Mouse (Mus musculus) neural tube, embryonic 12.5 days (tissue): ENCODE data around the gene Emx1. TPM values are rescaled to one million over a fixed set of nuclear protein-coding genes. Genes with fewer than 3 reads are reported as not detected.

Experiments
- ATAC-seq: fragments of 200-750 bp; cut with Nextera tagmentation; 2 replicates; pipeline ENCODE4 v1.8.0; 2017; ENCODE audit warnings: low read depth, mild to moderate bottlenecking, moderate TSS enrichment, moderate library complexity; ENCODE audit not compliant: low FRiP score
- H3K27ac ChIP-seq: fragments of 300-500 bp; sonication (generic); 2 replicates; pipeline ENCODE4 v1.5.1; 2016
- H3K27me3 ChIP-seq: fragments of 300-500 bp; sonication (generic); replicated peaks from 2 replicates; pipeline ENCODE4 v1.6.1; 2016; ENCODE audit warnings: mild to moderate bottlenecking
- H3K36me3 ChIP-seq: fragments of 300-500 bp; sonication (generic); 2 replicates; pipeline ENCODE4 v1.6.1; 2016; ENCODE audit warnings: mild to moderate bottlenecking
- H3K4me1 ChIP-seq: fragments of 300-500 bp; sonication (generic); 2 replicates; pipeline ENCODE4 v1.6.1; 2016
- H3K4me2 ChIP-seq: fragments of 300-500 bp; sonication (generic); replicated peaks from 2 replicates; pipeline ENCODE4 v1.6.1; 2016; ENCODE audit warnings: mild to moderate bottlenecking
- H3K4me3 ChIP-seq: fragments of 300-500 bp; sonication (generic); 2 replicates; pipeline ENCODE4 v1.5.1; 2016
- H3K9ac ChIP-seq: fragments of 300-500 bp; sonication (generic); 2 replicates; pipeline ENCODE4 v1.6.1; 2016; ENCODE audit warnings: mild to moderate bottlenecking
- H3K9me3 ChIP-seq: fragments of 300-500 bp; sonication (generic); 2 replicates; pipeline ENCODE4 v1.6.1; 2016; ENCODE audit warnings: mild to moderate bottlenecking
- WGBS: fragments of 180-500 bp; shearing (Covaris S2); methylation state at CpG from one replicate; pipeline ENCODE4 v1.1.7; 2016; 5-methylcytosine and 5-hydroxymethylcytosine counted together
- polyA plus RNA-seq: library from polyadenylated mRNA; unstranded; fragments of >200 nt; fragmentation: Nextera tagmentation; extraction: Ambion mirVana; gene quantifications from 2 replicates; pipeline ENCODE4 v1.2.1, GENCODE M21; 2016

Gene Emx1
- polyA plus RNA-seq, 1 experiment from 2014 or later, result 0.16 TPM

- H3K9me3 ChIP-seq, result no peaks in the 10 kb centered on the region
- no peak overlapping the region for H3K27ac ChIP-seq
- no peak overlapping the region for H3K4me3 ChIP-seq
- no peak overlapping the region for H3K4me2 ChIP-seq
- no peaks in the 10 kb centered on the region for H3K36me3 ChIP-seq
- peaks cover 16% of the 10 kb centered on the region; the same call in 1 of the 2 replicates for H3K4me1 ChIP-seq
- H3K9ac ChIP-seq, result no peak overlapping the region
- H3K27me3 ChIP-seq, result no peaks in the 10 kb centered on the region; the same call in 1 of the 2 replicates
- ATAC-seq, result no peak
- WGBS, result 48% methylated on average over 4 of the region's 4 CpGs
Observed at GRCm38 (mm10) chr6:85220917-85221316, 33.7 kb downstream of the Emx1 start.

DNA sequence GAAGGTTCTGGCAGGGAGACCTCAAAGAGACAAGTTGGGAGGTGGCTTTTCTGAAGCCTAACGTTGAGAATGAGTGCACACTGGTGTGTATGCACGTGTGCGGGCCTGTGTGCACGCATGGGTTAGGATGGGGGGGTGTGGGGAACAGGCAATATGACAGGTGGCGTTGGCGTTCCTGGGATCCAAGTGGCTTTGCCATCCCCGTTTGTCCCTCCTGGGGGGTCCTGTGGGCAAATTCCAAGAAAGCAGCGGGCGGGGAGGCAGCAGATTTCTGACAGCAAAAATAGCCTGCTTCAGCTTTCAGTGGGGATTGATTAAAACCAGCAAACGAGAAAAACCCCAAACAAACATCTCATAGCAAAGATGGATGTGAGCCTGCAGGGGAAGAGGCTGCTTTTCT is 35.3 kb downstream of the Emx1 start:
- H3K4me2 ChIP-seq, result no peak overlapping the region
- no peak for ATAC-seq
- no peak overlapping the region for H3K4me3 ChIP-seq
- WGBS, result 88% methylated on average over 10 of the region's 10 CpGs
- no peak overlapping the region for H3K9ac ChIP-seq
- no peaks in the 10 kb centered on the region for H3K9me3 ChIP-seq
- no peaks in the 10 kb centered on the region for H3K36me3 ChIP-seq
- H3K4me1 ChIP-seq, result peaks cover 16% of the 10 kb centered on the region; the same call in 1 of the 2 replicates
- no peak overlapping the region for H3K27ac ChIP-seq
- no peaks in the 10 kb centered on the region; the same call in 1 of the 2 replicates for H3K27me3 ChIP-seq

DNA sequence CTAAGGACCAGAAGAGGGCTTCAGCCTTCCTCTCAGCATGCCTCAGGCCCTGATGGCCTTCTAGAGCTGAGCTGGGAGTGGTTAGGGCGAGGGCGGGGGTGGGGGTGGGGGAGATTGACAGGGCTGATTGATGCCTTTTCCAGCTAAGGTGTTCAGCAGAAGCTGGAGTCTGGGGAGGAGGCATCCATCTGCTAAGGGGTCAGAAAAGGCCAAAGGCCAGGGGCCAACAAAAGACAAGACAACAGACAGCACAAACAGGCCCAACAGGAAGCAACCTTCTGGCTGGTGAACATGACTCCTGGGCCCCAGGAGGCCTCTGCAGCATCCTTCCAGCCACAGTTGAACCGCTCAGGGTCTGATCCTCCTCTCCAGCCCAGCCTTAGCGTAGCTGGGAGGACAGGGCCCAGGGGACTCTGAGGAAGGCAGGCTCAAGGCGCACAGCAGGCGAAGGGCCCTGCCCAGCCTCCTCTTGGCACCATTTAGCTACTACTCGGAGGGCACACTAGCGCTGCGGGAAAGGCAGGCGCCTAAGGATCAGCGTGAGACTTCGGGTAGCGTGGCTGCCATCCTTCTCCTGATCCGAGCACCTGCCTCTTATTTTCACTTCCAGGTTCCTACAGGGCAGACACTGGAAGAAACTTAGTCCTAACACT is 36.4 kb downstream of the Emx1 start:
- Histone ChIP-seq H3K9me3 (no peaks in the 10 kb centered on the region), H3K27ac (no peak overlapping the region), H3K4me1 (peaks cover 16% of the 10 kb centered on the region; the same call in 1 of the 2 replicates), H3K36me3 (no peaks in the 10 kb centered on the region), H3K4me2 (no peak overlapping the region), H3K9ac (no peak overlapping the region), H3K27me3 (no peaks in the 10 kb centered on the region; the same call in 1 of the 2 replicates), H3K4me3 (no peak overlapping the region)
- WGBS, result 30% methylated on average over 14 of the region's 14 CpGs
- ATAC-seq, result no peak

DNA sequence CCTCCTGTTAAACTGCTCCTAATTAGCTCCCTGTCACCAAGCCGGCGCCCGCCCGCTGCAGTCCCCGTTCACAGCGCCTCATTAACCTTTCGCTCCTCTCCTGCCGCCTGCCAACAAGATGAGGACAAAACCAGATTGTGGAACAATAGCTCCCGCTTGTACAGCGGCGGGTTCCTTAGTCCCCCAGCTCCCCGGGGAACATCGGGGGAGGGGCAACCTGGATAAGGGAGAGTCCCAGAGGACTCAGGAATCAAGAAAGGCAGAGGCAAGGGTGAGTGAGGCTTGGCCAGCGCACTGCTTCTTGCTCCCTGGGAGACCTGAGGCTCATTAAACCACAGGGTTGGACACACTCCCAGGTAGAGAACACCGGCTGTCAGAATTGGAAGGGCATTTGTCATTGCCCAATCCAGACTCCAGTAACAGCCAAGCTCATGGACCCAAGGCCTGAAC is 37.2 kb downstream of the Emx1 start:
- H3K27ac ChIP-seq, result no peak overlapping the region

GRCm38 (mm10) chr6:85226570-85226969 is 39.3 kb downstream of the Emx1 start:
- 69% methylated on average over 9 of the region's 9 CpGs for WGBS
- Histone ChIP-seq H3K27me3 (no peaks in the 10 kb centered on the region; the same call in 1 of the 2 replicates), H3K9ac (no peak overlapping the region), H3K4me3 (no peak overlapping the region), H3K9me3 (no peaks in the 10 kb centered on the region), H3K27ac (no peak overlapping the region), H3K36me3 (no peaks in the 10 kb centered on the region), H3K4me2 (no peak overlapping the region), H3K4me1 (peaks cover 11% of the 10 kb centered on the region)
- ATAC-seq, result no peak

More for the DNA sequence above, 37.2 kb downstream of the Emx1 start:
- Histone ChIP-seq H3K36me3 (no peaks in the 10 kb centered on the region), H3K9me3 (no peaks in the 10 kb centered on the region), H3K27me3 (no peaks in the 10 kb centered on the region; the same call in 1 of the 2 replicates), H3K4me1 (peaks cover 8% of the 10 kb centered on the region; the same call in 1 of the 2 replicates), H3K9ac (no peak overlapping the region), H3K4me2 (no peak overlapping the region), H3K4me3 (no peak overlapping the region)
- ATAC-seq, result no peak
- WGBS, result 29% methylated on average over 15 of the region's 15 CpGs

DNA sequence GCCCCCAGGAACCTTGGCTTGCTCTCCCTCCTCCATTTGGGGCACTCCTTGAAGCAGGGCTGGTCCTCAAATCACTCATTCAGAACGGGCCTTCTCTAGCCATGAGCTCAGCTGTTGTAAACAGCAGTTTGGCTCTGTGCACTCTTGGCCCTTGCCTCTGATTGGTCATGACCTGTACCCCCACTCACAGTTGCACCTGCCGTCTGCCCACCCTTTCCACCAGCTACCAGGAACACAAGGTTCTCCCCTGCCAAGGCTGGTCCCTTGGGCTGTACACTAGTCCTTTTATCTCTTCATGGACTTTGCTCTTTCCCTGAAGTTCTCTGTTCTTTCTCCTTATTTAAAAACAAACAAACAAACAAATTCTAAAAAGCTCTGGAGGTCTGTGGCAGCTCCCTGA is 40.3 kb downstream of the Emx1 start:
- H3K4me2 ChIP-seq, result no peak overlapping the region
- H3K27me3 ChIP-seq, result no peaks in the 10 kb centered on the region; the same call in 1 of the 2 replicates
- H3K4me3 ChIP-seq, result no peak overlapping the region
- H3K27ac ChIP-seq, result no peak overlapping the region
- H3K36me3 ChIP-seq, result no peaks in the 10 kb centered on the region
- no peak overlapping the region for H3K9ac ChIP-seq
- peaks cover 17% of the 10 kb centered on the region for H3K4me1 ChIP-seq
- 70% methylated on average over 2 of the region's 2 CpGs for WGBS
- no peaks in the 10 kb centered on the region for H3K9me3 ChIP-seq
- no peak for ATAC-seq

DNA sequence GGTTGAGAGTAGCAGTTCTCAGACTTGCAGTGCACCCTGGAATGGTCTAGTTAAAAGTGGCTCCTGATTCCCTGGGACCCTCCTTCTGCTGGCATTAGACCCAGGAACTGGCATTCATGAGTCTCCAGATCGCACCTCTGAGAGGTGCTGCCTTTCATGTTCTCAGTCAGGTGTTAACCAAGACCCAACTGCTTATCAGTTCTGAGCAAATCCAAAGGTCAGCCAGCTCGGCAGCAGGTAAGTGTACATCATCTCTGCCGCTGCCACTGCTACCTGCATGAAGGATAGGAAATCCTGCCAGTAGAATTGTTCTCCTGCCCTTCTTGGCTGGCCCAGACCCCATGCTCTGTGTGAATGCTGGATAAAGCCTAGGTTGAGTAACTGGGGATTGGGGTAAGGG is 43.5 kb downstream of the Emx1 start:
- 76% methylated on average over 3 of the region's 3 CpGs for WGBS

DNA sequence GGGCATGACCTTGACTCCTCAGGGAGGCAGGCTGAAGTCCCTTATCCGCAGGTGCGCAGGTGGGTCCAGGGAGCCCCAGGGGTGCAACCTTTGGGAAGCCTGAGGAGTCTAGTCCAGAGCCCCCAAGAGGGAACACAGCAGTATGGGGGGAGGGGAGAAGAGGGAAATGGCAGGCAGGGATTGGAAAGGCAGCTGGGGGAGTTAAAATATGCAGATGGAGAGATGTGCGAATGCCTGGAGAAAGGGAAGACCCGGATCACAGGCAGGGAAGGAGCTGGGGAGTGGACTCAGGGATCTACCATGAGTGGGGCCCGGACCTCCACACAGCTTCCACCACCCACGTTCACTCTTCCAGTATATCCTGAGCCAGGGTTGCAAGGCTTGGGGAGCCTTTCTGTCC is 44.2 kb downstream of the Emx1 start:
- Histone ChIP-seq H3K4me2 (no peak overlapping the region; the same call in 1 of the 2 replicates), H3K27ac (no peak overlapping the region), H3K27me3 (peaks cover 7% of the 10 kb centered on the region; the same call in 1 of the 2 replicates), H3K4me3 (no peak overlapping the region), H3K4me1 (peaks cover 9% of the 10 kb centered on the region), H3K9me3 (no peaks in the 10 kb centered on the region), H3K36me3 (no peaks in the 10 kb centered on the region), H3K9ac (no peak overlapping the region)
- no peak; the same call in 1 of the 2 replicates for ATAC-seq
- 35% methylated on average over 6 of the region's 6 CpGs for WGBS

More for the DNA sequence above, 43.5 kb downstream of the Emx1 start:
- no peak overlapping the region for H3K4me3 ChIP-seq
- peaks cover 9% of the 10 kb centered on the region for H3K4me1 ChIP-seq
- H3K36me3 ChIP-seq, result no peaks in the 10 kb centered on the region
- H3K27ac ChIP-seq, result no peak overlapping the region
- H3K9me3 ChIP-seq, result no peaks in the 10 kb centered on the region
- peaks cover 7% of the 10 kb centered on the region; the same call in 1 of the 2 replicates for H3K27me3 ChIP-seq
- no peak overlapping the region for H3K4me2 ChIP-seq
- ATAC-seq, result no peak
- no peak overlapping the region for H3K9ac ChIP-seq

- H3K27ac ChIP-seq, result no peak overlapping the region
- H3K9me3 ChIP-seq, result no peaks in the 10 kb centered on the region
- WGBS, result 31% methylated on average over 4 of the region's 4 CpGs
- no peak overlapping the region for H3K4me2 ChIP-seq
- H3K27me3 ChIP-seq, result peaks cover 7% of the 10 kb centered on the region; the same call in 1 of the 2 replicates
- no peak overlapping the region for H3K9ac ChIP-seq
- no peaks in the 10 kb centered on the region for H3K36me3 ChIP-seq
- ATAC-seq, result peak; percentile 41; the same call in 1 of the 2 replicates
- H3K4me3 ChIP-seq, result no peak overlapping the region
- H3K4me1 ChIP-seq, result peaks cover 9% of the 10 kb centered on the region
Observed at GRCm38 (mm10) chr6:85232045-85232444, 44.8 kb downstream of the Emx1 start.

DNA sequence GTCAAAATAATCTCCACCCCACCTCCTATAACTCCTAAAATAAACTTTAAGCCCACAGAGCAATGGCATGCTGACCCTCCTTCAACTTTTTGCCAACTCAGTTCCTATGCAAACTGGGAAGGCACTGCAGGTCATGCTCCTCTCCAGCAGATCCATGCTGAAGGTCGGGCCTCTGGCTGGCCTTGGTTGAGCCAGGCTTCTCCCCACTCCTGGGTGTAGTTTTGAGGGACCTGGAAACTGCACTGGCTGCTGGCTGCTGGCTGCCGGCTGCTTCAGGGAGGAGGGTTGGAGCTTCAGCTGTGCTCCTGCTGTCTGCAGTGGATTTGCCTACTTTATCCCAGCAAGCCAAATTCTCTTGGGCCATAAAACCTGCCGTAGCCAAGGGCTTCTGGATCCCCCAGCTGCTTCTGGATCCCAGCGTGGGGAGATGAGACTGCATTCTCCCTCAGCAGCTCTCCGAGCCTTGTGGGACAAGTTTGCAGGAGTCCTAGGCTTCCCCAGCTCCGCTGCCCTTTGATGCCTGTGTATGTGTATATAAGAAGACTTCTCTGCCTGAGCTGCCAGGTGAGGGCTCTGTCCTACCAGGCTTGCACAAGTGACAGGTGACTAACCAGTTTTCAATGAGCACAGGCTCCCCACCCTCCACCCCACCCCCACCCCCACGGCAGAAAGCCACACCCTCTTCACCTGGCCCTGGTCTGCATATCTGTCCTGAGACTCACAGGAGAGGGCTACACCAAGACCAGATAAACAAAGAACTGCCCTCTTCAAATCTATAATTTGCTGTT is 45.8 kb downstream of the Emx1 start:
- Histone ChIP-seq H3K27ac (no peak overlapping the region), H3K4me2 (no peak overlapping the region), H3K9me3 (no peaks in the 10 kb centered on the region), H3K36me3 (no peaks in the 10 kb centered on the region), H3K4me1 (peaks cover 9% of the 10 kb centered on the region), H3K9ac (no peak overlapping the region), H3K4me3 (no peak overlapping the region), H3K27me3 (peaks cover 7% of the 10 kb centered on the region; the same call in 1 of the 2 replicates)
- WGBS, result 19% methylated on average over 7 of the region's 7 CpGs
- no peak for ATAC-seq

DNA sequence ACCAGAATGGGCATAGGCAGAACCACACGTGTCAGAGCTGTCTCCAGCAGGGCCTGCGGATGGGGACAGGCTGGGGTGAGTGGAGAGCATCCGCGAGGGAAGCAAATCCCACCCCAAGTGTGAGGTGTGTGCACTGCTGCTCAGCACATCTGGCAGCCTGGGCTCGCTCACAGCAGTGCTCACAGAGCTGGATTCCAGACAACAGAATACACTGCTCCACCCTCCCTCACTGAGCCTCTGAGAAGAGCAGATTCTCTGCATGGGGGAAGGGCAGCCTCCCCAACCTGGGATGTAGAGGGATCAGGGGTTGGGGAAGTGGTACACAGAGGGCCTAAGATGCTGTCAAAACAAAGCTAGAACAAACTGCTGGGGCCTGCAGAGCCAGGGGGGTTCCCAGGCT is 47.6 kb downstream of the Emx1 start:
- no peak for ATAC-seq
- no peak overlapping the region for H3K4me3 ChIP-seq
- no peak overlapping the region for H3K4me2 ChIP-seq
- H3K27ac ChIP-seq, result no peak overlapping the region
- 43% methylated on average over 5 of the region's 5 CpGs for WGBS
- H3K4me1 ChIP-seq, result peaks cover 9% of the 10 kb centered on the region
- no peaks in the 10 kb centered on the region for H3K36me3 ChIP-seq
- no peaks in the 10 kb centered on the region for H3K9me3 ChIP-seq
- peaks cover 7% of the 10 kb centered on the region; the same call in 1 of the 2 replicates for H3K27me3 ChIP-seq
- H3K9ac ChIP-seq, result no peak overlapping the region

DNA sequence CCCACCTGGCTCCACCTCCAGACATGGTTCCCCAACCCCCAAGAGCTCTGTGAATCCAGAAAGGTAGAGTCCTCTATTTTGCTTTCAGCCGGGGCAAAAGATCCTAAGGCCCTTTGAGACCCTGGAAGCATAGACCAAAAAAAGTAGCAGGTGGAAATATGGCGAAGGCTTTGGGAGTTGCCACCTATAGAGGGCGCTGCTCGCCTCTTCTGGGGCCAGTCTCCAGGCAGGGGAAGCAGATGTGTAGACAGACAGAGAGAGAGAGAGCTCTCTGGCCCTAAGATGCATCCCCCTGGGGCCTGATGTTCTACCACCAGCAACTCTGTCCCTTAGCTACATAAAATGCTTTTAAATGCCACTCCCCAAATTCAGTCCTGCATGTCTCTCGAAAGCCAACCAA is 49.8 kb downstream of the Emx1 start:
- Histone ChIP-seq H3K36me3 (no peaks in the 10 kb centered on the region), H3K27ac (no peak overlapping the region)
- 44% methylated on average over 5 of the region's 5 CpGs for WGBS

More for the DNA sequence above, 49.8 kb downstream of the Emx1 start:
- Histone ChIP-seq H3K9ac (no peak overlapping the region), H3K4me1 (0 out of 2 replicates have a peak, but pooled peaks cover 3% of the 10 kb centered on the region), H3K4me3 (no peak overlapping the region), H3K4me2 (no peak overlapping the region), H3K9me3 (no peaks in the 10 kb centered on the region), H3K27me3 (peaks cover 7% of the 10 kb centered on the region; the same call in 1 of the 2 replicates)
- no peak for ATAC-seq
